In genomic region chr11:62248401-62249244, GRCm38 (mm10) we compare ENCODE assay signal across 8 mouse cellular contexts. TPM values are rescaled to one million over a fixed set of nuclear protein-coding genes. Genes with fewer than 3 reads are reported as not detected.
DNase-seq lines count a peak whose midpoint lies in the region; ATAC-seq and TF ChIP-seq lines count a peak whose summit lies in the region.

Gene Adora2b (plus strand): TSS chr11:62248984.

- peak; percentile 83 for TF ChIP-seq POLR2A in embryonic fibroblast, embryonic 13.5 days (IDR thresholded peaks at IDR 0.05; ENCODE audit: low read depth, low read length)
- TF ChIP-seq POLR2A in olfactory bulb, adult 2 months (IDR thresholded peaks at IDR 0.05; ENCODE audit: insufficient read depth, low read depth, low read length), result no peak

- peaks cover 4% of the 10 kb centered on the region; the same call in 1 of the 2 replicates for H3K9me3 ChIP-seq in heart, embryonic 14.5 days (ENCODE audit: control insufficient read depth, low read length)
- peaks cover 4% of the 10 kb centered on the region; the same call in 1 of the 2 replicates for H3K9me3 ChIP-seq in lung, embryonic 16.5 days (ENCODE audit: control insufficient read depth, low read length)

- peak; percentile 21 to 27 for DNase-seq in adrenal gland, postnatal 4 days (ENCODE audit: low spot score in 2 of 2)
- DNase-seq in kidney, postnatal 10 days, result peak; percentile 91
- peak; percentile 77 for DNase-seq in thymus, postnatal 14 days

- under 1% methylated on average over 69 of the region's 69 CpGs for WGBS in heart, embryonic 14.5 days
- under 1% methylated on average over 67 of the region's 69 CpGs for WGBS in lung, embryonic 16.5 days
- WGBS in olfactory bulb, adult 2 months, result under 1% methylated on average over 68 of the region's 69 CpGs

- H3ac ChIP-seq in C2C12 (ENCODE audit: control insufficient read depth, insufficient read length, low read depth), result peak within 1 kb of the TSS; percentile 80

- H3K4me1 ChIP-seq in embryonic fibroblast, embryonic 13.5 days (ENCODE audit: control insufficient read depth, insufficient read depth, low read length), result peaks cover 8% of the 10 kb centered on the region; the same call in 1 of the 2 replicates
- peaks cover 5 to 11% of the 10 kb centered on the region in 2 experiments; a peak in 3 of 4 replicates for H3K4me1 ChIP-seq in heart, embryonic 14.5 days (ENCODE audit: control insufficient read depth in 2 of 2, insufficient read depth in 2 of 2, low read length in 2 of 2)
- peaks cover 13% of the 10 kb centered on the region for H3K4me1 ChIP-seq in lung, embryonic 16.5 days (replicated peaks; ENCODE audit: control insufficient read depth, insufficient read depth, low read length)
- H3K4me1 ChIP-seq in olfactory bulb, adult 2 months (ENCODE audit: control insufficient read depth, insufficient read depth, low read length), result peaks cover 16% of the 10 kb centered on the region

- no peaks in the 10 kb centered on the region for H3K79me2 ChIP-seq in C2C12 (ENCODE audit: control insufficient read depth, insufficient read depth)

- peak within 1 kb of the TSS; percentile 13 for H3K27ac ChIP-seq in embryonic fibroblast, embryonic 13.5 days (ENCODE audit: insufficient read depth, low read length)
- H3K27ac ChIP-seq in heart, embryonic 14.5 days (replicated peaks in 1 of 2; ENCODE audit: control insufficient read depth in 1 of 2, insufficient read depth in 1 of 2, low read depth in 2 of 2, low read length in 2 of 2), result no peak within 1 kb of the TSS
- peak within 1 kb of the TSS; percentile 72 for H3K27ac ChIP-seq in lung, embryonic 16.5 days (ENCODE audit: low read length)
- H3K27ac ChIP-seq in olfactory bulb, adult 2 months (ENCODE audit: insufficient read depth, low read depth, low read length), result no peak within 1 kb of the TSS

- peak within 1 kb of the TSS; percentile 66 for H3K9ac ChIP-seq in heart, embryonic 14.5 days (ENCODE audit: low read length)
- peak within 1 kb of the TSS; percentile 60 for H3K9ac ChIP-seq in lung, embryonic 16.5 days (ENCODE audit: low read length)

- peak within 1 kb of the TSS; percentile 33 for H3K4me3 ChIP-seq in C2C12 (ENCODE audit: insufficient read depth, poor library complexity, severe bottlenecking)
- H3K4me3 ChIP-seq in embryonic fibroblast, embryonic 13.5 days (ENCODE audit: insufficient read depth, low read length), result peak within 1 kb of the TSS; percentile 85
- peak within 1 kb of the TSS; percentile 54 to 60 for H3K4me3 ChIP-seq in heart, embryonic 14.5 days (ENCODE audit: control insufficient read depth in 1 of 2, insufficient read depth in 1 of 2, low read depth in 1 of 2, low read length in 2 of 2)
- H3K4me3 ChIP-seq in lung, embryonic 16.5 days (ENCODE audit: low read length), result peak within 1 kb of the TSS; percentile 66
- peak within 1 kb of the TSS; percentile 54 for H3K4me3 ChIP-seq in olfactory bulb, adult 2 months (ENCODE audit: insufficient read depth, low read depth, low read length)

- no peaks in the 10 kb centered on the region for H3K27me3 ChIP-seq in C2C12 (ENCODE audit: control insufficient read depth, insufficient read depth, insufficient read length)
- peaks cover 32% of the 10 kb centered on the region for H3K27me3 ChIP-seq in heart, embryonic 14.5 days (ENCODE audit: control insufficient read depth, insufficient read depth, low read length)
- H3K27me3 ChIP-seq in lung, embryonic 16.5 days (ENCODE audit: control insufficient read depth, insufficient read depth, low read depth, low read length), result peaks cover 16% of the 10 kb centered on the region

- H3K4me2 ChIP-seq in heart, embryonic 14.5 days (ENCODE audit: low read length), result peak within 1 kb of the TSS; percentile 100
- H3K4me2 ChIP-seq in lung, embryonic 16.5 days (ENCODE audit: low read depth, low read length), result peak within 1 kb of the TSS; percentile 98

- TF ChIP-seq CTCF in C2C12 (IDR thresholded peaks at IDR 0.05; ENCODE audit: control insufficient read depth, insufficient read depth, insufficient read length), result no peak
- TF ChIP-seq CTCF in embryonic fibroblast, embryonic 13.5 days (IDR thresholded peaks at IDR 0.05; ENCODE audit: borderline replicate concordance, insufficient read depth, low read length), result no peak
- TF ChIP-seq CTCF in olfactory bulb, adult 2 months (IDR thresholded peaks at IDR 0.05; ENCODE audit: insufficient read depth, low read depth, low read length), result no peak

- H3K79me3 ChIP-seq in C2C12 (ENCODE audit: low read depth), result no peaks in the 10 kb centered on the region

- no peaks in the 10 kb centered on the region for H3K36me3 ChIP-seq in C2C12 (ENCODE audit: control insufficient read depth, insufficient read depth)
- H3K36me3 ChIP-seq in heart, embryonic 14.5 days (ENCODE audit: control insufficient read depth, insufficient read depth, low read length), result no peaks in the 10 kb centered on the region
- no peaks in the 10 kb centered on the region for H3K36me3 ChIP-seq in lung, embryonic 16.5 days (ENCODE audit: control insufficient read depth, insufficient read depth, low read length)

- peak; percentile 80 for ATAC-seq in heart, embryonic 14.5 days (ENCODE audit: insufficient number of reproducible peaks, insufficient read depth, low FRiP score, low read depth)
- ATAC-seq in lung, embryonic 16.5 days (ENCODE audit: low read depth), result peak; percentile 94

TF ChIP-seq in C2C12, 6 proteins besides CTCF, POLR2A, EP300 and RAD21:
- TF ChIP-seq MYOD1 (IDR thresholded peaks at IDR 0.05; ENCODE audit: control insufficient read depth, insufficient read length, low read depth) (no peak), MAX (IDR thresholded peaks at IDR 0.05) (peak; percentile 12)

RNA-seq across cellular contexts. Expression of gene Adora2b, which starts in this region (rescaled TPM):
- 3.7 TPM for polyA plus RNA-seq in C2C12 (2012; fragmentation: generic; extraction: Trizol)
- 1 to 10 TPM; 1.0 to 1.1 TPM for total RNA-seq in adrenal gland, postnatal 4 days (2021)
- polyA plus RNA-seq in embryonic fibroblast, embryonic 13.5 days (2011; ENCODE audit: insufficient read length, low read depth, missing spikeins), result 7.5 and 14.5 TPM in 2 replicates
- 0.81 and 1.5 TPM in 2 replicates for polyA plus RNA-seq in heart, embryonic 14.5 days (2014; fragmentation: Nextera tagmentation; extraction: Ambion mirVana)
- polyA plus RNA-seq in lung, embryonic 16.5 days (2015; fragmentation: Nextera tagmentation; extraction: Ambion mirVana), result 3.8 and 4.5 TPM in 2 replicates
- polyA plus RNA-seq in olfactory bulb, adult 2 months (2012; ENCODE audit: insufficient read depth, insufficient read length, low replicate concordance, missing spikeins), result not detected in 2 replicates

Comparison
In these comparisons a context has a peak if more than half of its experiments do, and no peak if none do; other contexts are left out.
1. H3K4me3 ChIP-seq: peak in every context shown above with its lines; median percentile 85 in embryonic fibroblast, embryonic 13.5 days; 66 in lung, embryonic 16.5 days; 57 in heart, embryonic 14.5 days; 54 in olfactory bulb, adult 2 months; 33 in C2C12.
2. DNase-seq: peak in every context shown above with its lines; median percentile 91 in kidney, postnatal 10 days; 77 in thymus, postnatal 14 days; 24 in adrenal gland, postnatal 4 days.
3. H3K27ac ChIP-seq: peak in embryonic fibroblast, embryonic 13.5 days (single experiment) and lung, embryonic 16.5 days (single experiment); none in heart, embryonic 14.5 days (0 of 2) and olfactory bulb, adult 2 months (single experiment).